Mouse (Mus musculus) adipose tissue, adult 10 weeks (tissue): ENCODE results near the gene Cfap77. TPM values are rescaled to one million over a fixed set of nuclear protein-coding genes. Genes with fewer than 3 reads are reported as not detected.

ENCODE experiments used
- polyA plus RNA-seq: library from polyadenylated mRNA; stranded (reverse); fragments of 350-450 nt; fragmentation: Illumina TruSeq; extraction: RNeasy Lipid Tissue Mini Kit (QIAGEN cat#74804); gene quantifications from one replicate; pipeline ENCODE4 v1.2.3, GENCODE M21; 2014; ENCODE audit warnings: low read depth, low replicate concordance

The Cfap77 gene
- polyA plus RNA-seq = 2.0 TPM

GRCm38 (mm10) chr2:29054991-29055390 lies at the start of gene Cfap77:
Gene Cfap77 (minus strand): TSS chr2:29055066.

GRCm38 (mm10) chr2:29060135-29060597 lies 5.3 kb upstream of the Cfap77 start, which contains the start of gene Ttf1:
Gene Ttf1 (plus strand): TSS chr2:29060262.

GRCm38 (mm10) chr2:28916513-28916865 lies 138.4 kb downstream of the Cfap77 start, which contains the start of gene Barhl1:
Gene Barhl1 (minus strand): TSS chr2:28916668.

Other genes with a start within 250 kb of the Cfap77 start
- 10.6 TPM for gene Gtf3c4, start 214.7 kb downstream of the Cfap77 start, polyA plus RNA-seq
- gene Ddx31, start 214.7 kb downstream of the Cfap77 start, polyA plus RNA-seq = 3.9 TPM
- 0.11 TPM for gene Barhl1, start 138.4 kb downstream of the Cfap77 start, polyA plus RNA-seq
- 14.2 TPM for gene Ttf1, start 5.2 kb upstream of the Cfap77 start, polyA plus RNA-seq
- 21.1 TPM for gene Setx, start 69.1 kb upstream of the Cfap77 start, polyA plus RNA-seq
- gene Ntng2, start 197.9 kb upstream of the Cfap77 start, polyA plus RNA-seq = 11.5 TPM